Mouse (Mus musculus) cortical plate, adult 2 months (tissue): Measurements from ENCODE around the gene Trim6.
"Not testable (repeated sequence)": the region's sequence is repeated elsewhere in the genome, so short reads cannot be mapped to it uniquely, and the experiment has no call there.

Source experiments
- CTCF ChIP-seq: fragments of 200-500 bp; IDR thresholded peaks from 2 replicates; pipeline ENCODE4 v1.5.1; 2011; ENCODE audit warnings: mild to moderate bottlenecking, control low read depth, low read length; ENCODE audit not compliant: insufficient read depth; ENCODE audit errors: extremely low read depth
- POLR2A ChIP-seq: fragments of 200-500 bp; IDR thresholded peaks from 2 replicates; pipeline ENCODE4 v1.6.1; 2011; ENCODE audit warnings: mild to moderate bottlenecking, low read length, control low read depth; ENCODE audit not compliant: insufficient read depth; ENCODE audit errors: extremely low read depth

DNA sequence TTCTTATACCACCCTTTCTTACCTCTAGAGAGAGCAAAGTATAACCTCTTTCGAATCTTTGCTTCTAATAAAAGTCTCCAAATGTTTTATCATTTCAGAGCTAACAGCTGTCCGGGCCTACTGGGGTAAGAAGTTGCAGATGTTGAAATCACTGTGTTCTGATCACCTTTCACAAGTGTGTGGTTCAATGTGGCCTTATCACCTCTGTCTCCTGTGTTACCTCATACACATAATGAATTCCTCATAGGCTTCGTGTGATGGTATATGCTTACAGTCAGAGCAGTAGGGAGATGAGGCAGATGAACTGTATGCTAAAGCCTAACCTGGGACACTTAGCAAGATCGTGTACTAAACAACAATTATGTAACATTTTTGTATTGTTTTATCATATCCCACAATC, 41.8 kb downstream of the Trim6 start:
- TF ChIP-seq CTCF, POLR2A: not testable (repeated sequence)
